Mouse (Mus musculus): ENCODE measurements around the gene Zfp969.
"Not testable (repeated sequence)": the region's sequence is repeated elsewhere in the genome, so short reads cannot be mapped to it uniquely, and the experiment has no call there.

Zfp969 gene

DNA sequence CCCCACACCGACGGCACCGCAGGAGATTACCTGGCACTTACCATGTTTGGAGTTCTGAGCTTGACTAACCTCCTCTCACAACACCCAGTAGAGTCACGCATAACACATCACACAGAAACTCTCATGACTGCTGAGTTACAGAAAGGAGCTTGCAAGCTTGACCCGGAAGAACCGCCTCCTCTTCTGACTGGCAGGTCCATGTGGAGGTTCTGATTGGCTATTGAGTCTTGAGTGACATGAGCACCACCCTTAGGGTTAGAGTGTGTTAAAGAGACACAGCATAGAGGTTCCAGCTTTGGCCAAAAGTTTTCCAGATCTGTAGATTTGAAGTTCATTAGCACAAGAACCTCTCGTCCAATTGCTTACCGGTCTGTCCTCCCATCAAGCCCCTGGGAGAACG is at the start of gene Zfp969:
TSS of gene Zfp969 (minus strand) at position 101 of the 400 bp plus-strand sequence.
- DNase-seq (ENCODE audit: low spot score): not testable (repeated sequence)

GRCm38 (mm10) chr2:175741237-175741636 is 37.8 kb upstream of the Zfp969 start, which contains the start of gene Gm2007:
TSS of gene Gm2007 (plus strand) at chr2:175741537.
- not testable (repeated sequence) for DNase-seq (ENCODE audit: low spot score)

- not testable (repeated sequence) for DNase-seq (ENCODE audit: low spot score)
These were observed 59.8 kb downstream of the Zfp969 start, which contains the start of gene Gm11007 for GRCm38 (mm10) chr2:175643678-175644077. TSS of gene Gm11007 (plus strand) at chr2:175643978.

All from yolk sac, embryonic 10.5 days (tissue).